Mouse (Mus musculus) gastrocnemius, adult 8-10 months (tissue): ENCODE data around the gene Noxred1. TPM values are rescaled to one million over a fixed set of nuclear protein-coding genes. Genes with fewer than 3 reads are reported as not detected.

Source experiments
- microRNA-seq: library from miRNA; unstranded; fragments of <30 nt; microRNA quantifications from one replicate; pipeline ENCODE4 v1.2.0, GENCODE M21; 2022
- total RNA-seq, 4 experiments: library from RNA; stranded (reverse); gene quantifications; 2 replicates each; pipeline ENCODE4 v1.2.4; 2022

Noxred1 gene
- total RNA-seq, 4 experiments from 2014 or later: 0.29 to 0.56 (median 0.38) TPM

Small RNAs within 50 kb of the gene (microRNA-seq; reads per million reads assigned to microRNA genes)
- gene Gm47293: not detected

Other genes starting within 250 kb of the Noxred1 start
- not detected for gene Zdhhc22, start 248.3 kb downstream of the Noxred1 start, total RNA-seq
- under 1 TPM in 1 of 4 experiments, not detected in 3; 0.10 TPM for gene Tmem63c, start 217.4 kb downstream of the Noxred1 start, total RNA-seq
- not detected for gene Ngb, start 136.2 kb downstream of the Noxred1 start, total RNA-seq
- gene Gstz1, start 91.6 kb downstream of the Noxred1 start, total RNA-seq: 10 to 100 TPM; 32.8 to 41.0 (median 38.3) TPM
- 1 to 10 TPM; 4.2 to 7.0 (median 4.9) TPM for gene Pomt2, start 90.8 kb downstream of the Noxred1 start, total RNA-seq
- not detected for gene Samd15, start 39.0 kb downstream of the Noxred1 start, total RNA-seq
- gene Tmed8, start 38.3 kb downstream of the Noxred1 start, total RNA-seq: 1 to 10 TPM in 3 of 4 experiments, under 1 TPM in 1; 0.94 to 1.6 (median 1.5) TPM
- gene Vipas39, start 27.5 kb upstream of the Noxred1 start, total RNA-seq: 1 to 10 TPM; 6.4 to 8.4 (median 7.5) TPM
- gene Ahsa1, start 27.7 kb upstream of the Noxred1 start, total RNA-seq: 100 to 1,000 TPM; 106 to 131 (median 116) TPM
- not detected for gene Ism2, start 61.0 kb upstream of the Noxred1 start, total RNA-seq
- gene Sptlc2, start 149.6 kb upstream of the Noxred1 start, total RNA-seq: 1 to 10 TPM; 4.7 to 5.6 (median 5.3) TPM
- gene Slirp, start 205.2 kb upstream of the Noxred1 start, total RNA-seq: 100 to 1,000 TPM; 143 to 183 (median 163) TPM
- gene Alkbh1, start 205.3 kb upstream of the Noxred1 start, total RNA-seq: 1 to 10 TPM; 4.2 to 6.2 (median 5.3) TPM
- 10 to 100 TPM; 46.5 to 56.6 (median 52.5) TPM for gene Snw1, start 233.5 kb upstream of the Noxred1 start, total RNA-seq